Mouse (Mus musculus) liver, postnatal 0 days (tissue): ENCODE measurements around the gene Plekha7.

Experiments
- CTCF ChIP-seq: sonication (generic); IDR thresholded peaks from 2 replicates; pipeline ENCODE4 v1.5.1; 2016; ENCODE audit warnings: antibody characterized with exemption, low read depth
- EP300 ChIP-seq: IDR thresholded peaks from 2 replicates; pipeline ENCODE4 v1.6.1; 2016; ENCODE audit warnings: antibody characterized with exemption, low read depth, mild to moderate bottlenecking

GRCm38 (mm10) chr7:116328777-116329176 lies 20.6 kb upstream of the Plekha7 start:
- no peak for TF ChIP-seq CTCF
- no peak for TF ChIP-seq EP300
